Mouse (Mus musculus) lung, adult 2 months (tissue): ENCODE data around the gene Slc4a8. TPM values are rescaled to one million over a fixed set of nuclear protein-coding genes. Genes with fewer than 3 reads are reported as not detected.
"Not testable (repeated sequence)": the region's sequence is repeated elsewhere in the genome, so short reads cannot be mapped to it uniquely, and the experiment has no call there.

Experiments used
- DNase-seq: peaks from one replicate; pipeline ENCODE4 v3.0.0; 2022
- H3K4me1 ChIP-seq: fragments of 200-500 bp; 2 replicates; pipeline ENCODE4 v1.6.1; 2011; ENCODE audit warnings: low read length; ENCODE audit not compliant: control insufficient read depth, insufficient read depth
- H3K4me3 ChIP-seq: fragments of 200-500 bp; replicated peaks from 2 replicates; pipeline ENCODE3; 2011; ENCODE audit warnings: low read depth, mild to moderate bottlenecking, control low read depth, low read length; ENCODE audit errors: extremely low read depth
- CTCF ChIP-seq: fragments of 200-500 bp; IDR thresholded peaks from 2 replicates; pipeline ENCODE4 v1.5.1; 2011; ENCODE audit warnings: mild to moderate bottlenecking, low read length, control low read depth; ENCODE audit not compliant: insufficient read depth
- POLR2A ChIP-seq: fragments of 200-500 bp; IDR thresholded peaks from 2 replicates; pipeline ENCODE4 v1.6.1; 2011; ENCODE audit warnings: low read depth, mild to moderate bottlenecking, control low read depth, low read length, borderline replicate concordance; ENCODE audit errors: extremely low read depth
- WGBS: fragments of 180-500 bp; shearing (Covaris S2); methylation state at CpG from one replicate; pipeline ENCODE4 v1.1.7; 2018; 5-methylcytosine and 5-hydroxymethylcytosine counted together
- polyA plus RNA-seq: library from polyadenylated mRNA; depleted of rRNA; stranded (reverse); fragments of >200 nt; gene quantifications from 2 replicates; pipeline ENCODE4 v1.2.3, GENCODE M21; 2012

Gene Slc4a8
- polyA plus RNA-seq, 1 experiment = 4.4 TPM

DNA sequence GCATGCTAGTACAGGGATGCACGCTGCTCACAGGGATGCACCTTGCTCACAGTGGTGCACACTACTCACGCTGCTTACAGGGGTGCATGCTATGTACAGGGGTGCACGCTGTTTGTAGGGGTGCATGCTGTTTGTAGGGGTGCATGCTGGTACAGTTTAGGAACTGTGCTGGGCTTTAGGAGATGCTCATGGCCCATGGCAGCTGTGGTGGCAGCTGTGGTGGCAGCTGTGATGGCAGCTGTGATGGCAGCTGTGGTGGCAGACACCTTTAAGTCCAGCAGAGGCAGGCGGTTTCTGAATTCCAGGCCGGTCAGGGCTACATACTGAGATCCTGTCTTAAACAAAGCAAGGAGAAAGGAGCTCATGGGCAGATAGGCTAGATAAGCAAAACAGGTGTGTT is 8.8 kb downstream of the Slc4a8 start:
- Histone ChIP-seq H3K4me1 (no peaks in the 10 kb centered on the region), H3K4me3 (no peak overlapping the region)
- WGBS = 88% methylated on average over 5 of the region's 5 CpGs
- TF ChIP-seq POLR2A (no peak), CTCF (no peak)
- DNase-seq = no peak

DNA sequence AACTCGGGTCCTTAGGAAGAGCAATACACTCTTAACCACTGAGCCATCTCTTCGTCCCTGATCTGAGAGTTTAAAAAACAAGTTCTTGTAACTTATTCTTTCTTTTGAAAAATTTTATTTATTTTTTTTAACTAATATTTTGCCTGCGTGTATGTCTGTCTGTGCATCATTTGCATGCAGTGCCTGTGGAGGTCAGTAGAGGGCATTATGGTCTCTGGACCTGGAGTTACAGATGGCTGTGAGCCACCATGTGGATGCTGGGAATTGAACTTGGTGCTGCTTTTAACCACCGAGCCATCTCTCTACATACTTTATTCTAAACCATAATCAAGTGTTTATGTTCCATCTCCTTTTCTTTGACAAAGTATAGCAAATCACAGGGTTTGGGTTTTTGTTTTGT is 11.1 kb downstream of the Slc4a8 start:
- TF ChIP-seq POLR2A (no peak), CTCF (0 out of 2 replicates have a peak, but pooled peaks have one; percentile 9)
- WGBS = 81% methylated on average over 4 of the region's 4 CpGs
- Histone ChIP-seq H3K4me1 (no peaks in the 10 kb centered on the region), H3K4me3 (no peak overlapping the region)
- DNase-seq = no peak

DNA sequence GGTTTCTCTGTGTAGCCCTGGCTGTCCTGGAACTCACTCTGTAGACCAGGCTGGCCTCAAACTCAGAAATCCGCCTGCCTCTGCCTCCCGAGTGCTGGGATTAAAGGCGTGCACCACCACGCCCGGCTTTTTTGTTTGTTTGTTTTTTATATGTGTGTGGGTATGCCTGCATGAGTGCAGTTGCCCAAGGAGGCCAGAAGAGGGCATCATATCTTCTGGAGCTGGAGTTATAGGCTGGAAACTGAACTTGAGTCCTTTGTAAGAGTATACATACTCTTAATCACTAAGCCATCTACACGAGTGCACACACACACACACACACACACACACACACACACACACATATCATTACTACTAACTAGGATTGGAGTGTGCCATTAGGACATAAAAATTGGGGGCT is 12.3 kb downstream of the Slc4a8 start:
- 96% methylated on average over 6 of the region's 6 CpGs for WGBS

DNA sequence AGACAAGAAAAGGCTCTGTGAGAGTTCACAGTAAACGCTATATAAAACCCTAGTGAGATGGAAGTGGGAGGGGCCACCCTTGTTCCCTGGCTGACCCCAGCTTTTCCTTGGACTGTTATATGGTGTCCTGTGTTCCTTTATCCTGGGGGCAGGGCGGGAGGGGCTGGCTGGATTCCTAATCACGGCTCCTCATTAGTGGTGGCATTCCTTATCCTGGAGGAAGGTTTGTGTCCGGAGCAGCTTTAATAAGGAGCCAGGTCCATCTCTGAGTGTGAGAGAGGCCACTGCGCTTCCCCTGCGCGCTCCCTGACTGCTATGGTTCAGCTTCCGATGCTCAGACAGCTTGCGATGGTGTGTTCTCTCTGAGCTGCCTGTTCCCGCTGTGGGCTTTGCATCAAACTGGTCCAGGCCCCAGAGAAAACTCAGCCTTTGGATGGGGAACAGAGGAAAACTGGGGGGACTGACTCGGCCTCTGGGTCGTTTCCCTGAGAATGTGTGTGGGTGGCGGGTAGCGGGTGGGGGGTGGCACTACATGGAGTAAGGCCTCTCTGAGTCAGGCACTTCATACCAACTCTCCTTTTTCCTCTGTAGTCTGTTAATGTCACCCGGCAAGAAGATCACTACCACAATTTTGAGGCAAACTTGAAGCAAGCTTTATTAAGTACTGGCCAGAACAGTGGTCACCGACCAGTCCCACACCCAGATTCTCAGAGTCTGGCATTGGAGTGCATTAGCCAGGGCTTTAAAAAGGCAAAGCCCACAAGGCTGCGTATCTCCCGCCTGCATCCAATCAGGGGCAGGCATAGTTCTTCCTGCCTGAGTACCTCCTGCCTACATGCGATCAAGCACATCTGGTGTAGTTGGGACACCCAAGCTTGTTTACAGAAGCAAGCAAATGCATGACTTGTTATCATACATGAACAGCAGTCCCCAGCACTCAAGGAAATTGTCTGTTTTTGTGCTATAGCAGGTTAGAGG is 13.9 kb downstream of the Slc4a8 start:
- no peak overlapping the region for H3K4me3 ChIP-seq
- H3K4me1 ChIP-seq = no peaks in the 10 kb centered on the region
- TF ChIP-seq CTCF (no peak), POLR2A (no peak)
- DNase-seq = no peak
- 56% methylated on average over 19 of the region's 19 CpGs for WGBS

More for the DNA sequence above, 12.3 kb downstream of the Slc4a8 start:
- not testable (repeated sequence) for H3K4me1 ChIP-seq, H3K4me3 ChIP-seq, DNase-seq

DNA sequence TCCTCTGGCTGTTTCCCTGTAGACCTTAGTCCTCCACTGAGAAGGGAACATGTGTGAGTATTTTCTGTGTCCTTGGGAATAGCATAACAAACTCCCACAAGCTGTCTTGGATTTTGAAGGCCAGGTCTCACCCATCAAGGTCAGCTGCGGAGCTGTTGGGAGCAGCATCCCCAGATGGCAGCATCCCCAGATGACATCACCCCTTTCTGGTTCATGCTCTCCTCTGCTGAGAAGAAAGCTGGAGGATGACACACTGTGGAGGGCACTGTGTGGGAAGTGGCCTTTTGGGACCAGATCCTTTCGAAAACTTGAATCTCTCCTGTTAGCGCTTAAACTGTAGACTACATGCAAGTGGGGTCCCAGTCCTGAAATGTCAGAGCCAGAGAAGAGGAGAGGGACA is 14.9 kb downstream of the Slc4a8 start:
- 87% methylated on average over 3 of the region's 3 CpGs for WGBS
- Histone ChIP-seq H3K4me3 (no peak overlapping the region), H3K4me1 (no peaks in the 10 kb centered on the region)
- DNase-seq = no peak
- TF ChIP-seq POLR2A = no peak
- TF ChIP-seq CTCF = no peak

GRCm38 (mm10) chr15:100777020-100778016 is 15.8 kb downstream of the Slc4a8 start:
- no peak for TF ChIP-seq CTCF
- TF ChIP-seq POLR2A = no peak
- no peak for DNase-seq
- 37% methylated on average over 32 of the region's 32 CpGs for WGBS

GRCm38 (mm10) chr15:100779896-100780295 is 18.3 kb downstream of the Slc4a8 start:
- Histone ChIP-seq H3K4me1 (no peaks in the 10 kb centered on the region), H3K4me3 (no peak overlapping the region)
- 50% methylated on average over 10 of the region's 10 CpGs for WGBS
- TF ChIP-seq CTCF = no peak
- no peak for TF ChIP-seq POLR2A
- no peak for DNase-seq

More at GRCm38 (mm10) chr15:100777020-100778016, 15.8 kb downstream of the Slc4a8 start:
- no peak overlapping the region for H3K4me3 ChIP-seq
- H3K4me1 ChIP-seq = no peaks in the 10 kb centered on the region

- DNase-seq = no peak
- no peaks in the 10 kb centered on the region for H3K4me1 ChIP-seq
- TF ChIP-seq POLR2A (no peak), CTCF (no peak)
- no peak overlapping the region for H3K4me3 ChIP-seq
- 88% methylated on average over 13 of the region's 13 CpGs for WGBS
Observed at GRCm38 (mm10) chr15:100783244-100783987, 21.9 kb downstream of the Slc4a8 start.

- Histone ChIP-seq H3K4me3 (no peak overlapping the region), H3K4me1 (no peaks in the 10 kb centered on the region)
- TF ChIP-seq CTCF = no peak
- no peak for TF ChIP-seq POLR2A
- no peak for DNase-seq
- 79% methylated on average over 6 of the region's 6 CpGs for WGBS
Observed at GRCm38 (mm10) chr15:100790219-100790618, 28.7 kb downstream of the Slc4a8 start.
